Mouse (Mus musculus) kidney, embryonic 16.5 days (tissue): ENCODE results near the gene Rlbp1. TPM values are rescaled to one million over a fixed set of nuclear protein-coding genes. Genes with fewer than 3 reads are reported as not detected.

Experiments
- ATAC-seq: fragments of 200-750 bp; cut with Nextera tagmentation; 2 replicates; pipeline ENCODE4 v1.8.0; 2017; ENCODE audit warnings: moderate TSS enrichment; ENCODE audit not compliant: low FRiP score, low TSS enrichment
- H3K27ac ChIP-seq: fragments of 300-500 bp; sonication (generic); 2 replicates; pipeline ENCODE4 v1.5.1; 2014; ENCODE audit warnings: low read length
- H3K27me3 ChIP-seq: fragments of 300-500 bp; sonication (generic); 2 replicates; pipeline ENCODE4 v1.6.1; 2014; ENCODE audit warnings: low read length, control low read depth, mixed read lengths; ENCODE audit not compliant: insufficient read depth
- H3K36me3 ChIP-seq: fragments of 300-500 bp; sonication (generic); 2 replicates; pipeline ENCODE4 v1.6.1; 2014; ENCODE audit warnings: low read length, control low read depth, mixed read lengths; ENCODE audit not compliant: insufficient read depth
- H3K4me1 ChIP-seq: fragments of 300-500 bp; sonication (generic); 2 replicates; pipeline ENCODE4 v1.6.1; 2014; ENCODE audit warnings: low read length, control low read depth, mixed read lengths; ENCODE audit not compliant: insufficient read depth
- H3K4me2 ChIP-seq: fragments of 300-500 bp; sonication (generic); replicated peaks from 2 replicates; pipeline ENCODE4 v1.6.1; 2014; ENCODE audit warnings: low read depth, low read length
- H3K4me3 ChIP-seq: fragments of 300-500 bp; sonication (generic); 2 replicates; pipeline ENCODE4 v1.5.1; 2014; ENCODE audit warnings: mild to moderate bottlenecking, low read length
- H3K9ac ChIP-seq: fragments of 300-500 bp; sonication (generic); replicated peaks from 2 replicates; pipeline ENCODE4 v1.6.1; 2014; ENCODE audit warnings: low read length
- H3K9me3 ChIP-seq: fragments of 300-500 bp; sonication (generic); 2 replicates; pipeline ENCODE4 v1.6.1; 2016; ENCODE audit warnings: low read length, control low read depth
- WGBS: fragments of 180-500 bp; shearing (Covaris S2); extraction: QIAGEN DNeasy Blood & Tissue Kit; methylation state at CpG from one replicate; pipeline ENCODE4 v1.1.7; 2014; 5-methylcytosine and 5-hydroxymethylcytosine counted together
- polyA plus RNA-seq: library from polyadenylated mRNA; unstranded; fragments of >200 nt; fragmentation: Nextera tagmentation; extraction: Ambion mirVana; gene quantifications from 2 replicates; pipeline ENCODE4 v1.2.1, GENCODE M21; 2015

Rlbp1 gene
- polyA plus RNA-seq, 1 experiment from 2014 or later, result 0.51 TPM

DNA sequence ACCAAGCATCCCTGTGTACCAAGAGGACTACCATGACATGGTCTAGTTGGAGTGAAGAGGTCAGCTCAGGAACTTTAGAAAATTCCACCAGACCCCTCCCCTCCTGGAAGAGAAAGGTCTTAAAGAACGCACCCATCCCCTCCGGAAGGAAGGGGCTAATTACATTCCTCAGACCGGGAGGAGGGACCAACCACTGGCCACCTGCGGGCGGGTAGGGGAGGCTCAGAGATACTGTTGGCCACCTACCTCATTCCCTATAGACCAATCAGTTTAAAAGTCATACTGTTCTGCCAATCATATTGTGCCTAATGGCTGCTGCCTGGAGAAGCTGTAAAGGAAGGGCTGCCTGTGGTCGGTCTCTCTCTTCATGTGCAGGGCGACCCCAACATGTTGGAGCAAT lies 1.1 kb upstream of the Rlbp1 start:
- ATAC-seq, result no peak
- Histone ChIP-seq H3K9me3 (no peaks in the 10 kb centered on the region), H3K36me3 (no peaks in the 10 kb centered on the region), H3K27ac (no peak overlapping the region), H3K4me3 (no peak overlapping the region), H3K4me2 (no peak overlapping the region), H3K27me3 (no peaks in the 10 kb centered on the region), H3K4me1 (peaks cover 7% of the 10 kb centered on the region), H3K9ac (no peak overlapping the region)
- WGBS, result 38% methylated on average over 7 of the region's 7 CpGs

DNA sequence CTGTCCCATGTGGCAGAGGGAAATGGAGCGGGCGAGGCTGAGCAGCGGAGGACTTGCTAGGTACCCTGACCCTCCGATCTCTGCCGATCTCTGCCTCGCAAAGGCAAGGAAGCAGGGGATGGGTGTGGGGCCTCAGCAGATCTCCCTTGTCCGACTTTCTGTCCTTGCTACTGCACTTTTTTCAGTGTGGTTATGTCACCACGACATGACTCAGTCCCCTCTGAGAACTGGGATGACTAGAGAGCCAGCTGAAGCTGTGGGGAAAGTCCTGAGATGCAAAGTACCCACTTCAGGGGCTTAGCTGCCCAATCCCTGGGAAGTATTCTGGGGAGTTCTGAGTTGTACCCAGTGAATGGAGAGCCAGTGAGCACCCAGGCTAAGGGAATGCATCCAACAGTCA lies 292 bp upstream of the Rlbp1 start:
- 70% methylated on average over 8 of the region's 8 CpGs for WGBS
- no peak overlapping the region for H3K27ac ChIP-seq

DNA sequence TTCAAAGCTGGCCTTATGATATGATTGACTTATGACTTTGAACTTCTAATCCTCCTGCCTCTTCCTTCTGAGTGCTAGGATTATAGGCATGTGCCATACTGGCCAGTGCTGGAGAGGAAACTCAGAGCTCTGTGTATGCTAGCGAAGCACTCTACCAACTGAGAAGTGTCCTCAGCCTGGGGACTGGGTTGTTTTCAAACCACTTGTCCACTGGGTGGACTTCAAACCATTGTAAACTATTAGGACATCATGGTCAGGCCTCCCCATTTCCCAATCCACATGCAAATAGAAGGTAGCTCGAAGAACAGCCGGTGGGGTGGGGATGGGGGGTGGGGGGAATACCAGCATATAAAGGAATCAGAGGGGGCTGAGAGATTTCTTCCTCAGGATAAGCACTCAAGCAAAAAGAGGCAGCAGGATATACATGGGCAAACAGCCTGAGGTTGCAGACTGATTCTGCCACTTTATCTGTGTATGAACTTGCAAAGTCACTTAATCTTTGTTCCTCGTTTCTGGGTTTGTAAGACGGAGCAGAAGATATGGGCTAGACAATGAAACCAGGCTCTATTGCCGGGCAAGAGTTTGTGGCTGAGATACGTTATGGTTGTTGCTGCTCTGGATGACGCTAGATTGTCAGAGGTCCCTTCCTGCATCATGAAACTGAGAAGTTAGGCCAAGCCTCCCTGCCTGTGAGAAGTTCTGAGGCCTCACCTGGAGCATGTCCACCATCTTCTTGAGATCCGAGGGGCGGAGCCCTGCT lies 10.2 kb downstream of the Rlbp1 start:
- 79% methylated on average over 10 of the region's 10 CpGs for WGBS
- no peak overlapping the region for H3K9ac ChIP-seq
- H3K4me2 ChIP-seq, result no peak overlapping the region
- no peak overlapping the region for H3K4me3 ChIP-seq
- H3K36me3 ChIP-seq, result no peaks in the 10 kb centered on the region
- no peaks in the 10 kb centered on the region for H3K27me3 ChIP-seq
- ATAC-seq, result no peak
- peaks cover 6% of the 10 kb centered on the region for H3K4me1 ChIP-seq
- no peak overlapping the region for H3K27ac ChIP-seq
- H3K9me3 ChIP-seq, result no peaks in the 10 kb centered on the region

More for the DNA sequence above, 292 bp upstream of the Rlbp1 start:
- no peaks in the 10 kb centered on the region for H3K27me3 ChIP-seq
- H3K9ac ChIP-seq, result no peak overlapping the region
- no peak overlapping the region for H3K4me3 ChIP-seq
- no peaks in the 10 kb centered on the region for H3K36me3 ChIP-seq
- H3K4me1 ChIP-seq, result no peaks in the 10 kb centered on the region
- ATAC-seq, result no peak
- H3K9me3 ChIP-seq, result no peaks in the 10 kb centered on the region
- H3K4me2 ChIP-seq, result no peak overlapping the region

DNA sequence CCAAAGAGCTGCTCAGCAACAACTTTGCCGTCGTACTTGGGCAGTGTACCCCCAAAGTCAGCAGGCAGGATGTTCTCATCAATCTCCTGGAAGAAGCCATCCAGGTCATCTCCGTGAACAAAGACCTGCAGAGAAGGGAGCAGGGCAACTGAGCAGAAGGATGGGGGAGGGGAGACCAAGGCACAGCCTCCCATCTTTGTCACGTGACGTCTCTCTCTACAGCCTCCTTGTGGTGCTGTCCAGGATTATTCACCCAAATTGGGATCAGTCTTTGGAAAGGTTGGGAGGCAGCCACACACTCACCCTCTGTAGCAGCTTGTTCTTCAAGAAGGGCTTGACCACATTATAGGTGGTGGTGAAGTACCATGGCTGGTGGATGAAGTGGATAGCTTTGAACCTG lies 11.3 kb downstream of the Rlbp1 start:
- Histone ChIP-seq H3K4me2 (no peak overlapping the region), H3K4me1 (peaks cover 6% of the 10 kb centered on the region), H3K9me3 (no peaks in the 10 kb centered on the region), H3K36me3 (no peaks in the 10 kb centered on the region), H3K4me3 (no peak overlapping the region), H3K9ac (no peak overlapping the region), H3K27ac (no peak overlapping the region), H3K27me3 (no peaks in the 10 kb centered on the region)
- 63% methylated on average over 5 of the region's 5 CpGs for WGBS
- ATAC-seq, result no peak

DNA sequence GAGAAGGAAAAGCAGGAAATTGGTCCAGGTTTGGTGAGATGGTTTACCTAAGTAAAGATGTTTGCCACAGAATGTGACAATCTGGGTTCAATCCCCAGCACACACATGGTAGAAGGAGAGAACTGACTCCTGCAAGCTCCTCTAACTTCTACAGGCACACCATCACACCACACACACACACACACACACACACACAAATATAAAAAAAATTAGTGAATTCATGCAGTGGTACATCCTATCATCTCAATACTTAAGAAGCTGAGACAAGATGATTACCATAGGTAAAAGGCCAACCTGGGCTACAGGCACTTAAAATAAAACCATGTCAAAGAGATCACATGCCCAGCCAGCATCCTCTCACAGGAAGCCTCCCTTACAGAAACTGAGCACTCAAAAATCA lies 12.8 kb downstream of the Rlbp1 start:
- Histone ChIP-seq H3K9ac (no peak overlapping the region), H3K4me3 (no peak overlapping the region), H3K4me2 (no peak overlapping the region), H3K4me1 (peaks cover 6% of the 10 kb centered on the region), H3K27me3 (no peaks in the 10 kb centered on the region), H3K27ac (no peak overlapping the region), H3K36me3 (no peaks in the 10 kb centered on the region), H3K9me3 (no peaks in the 10 kb centered on the region)
- no peak for ATAC-seq

DNA sequence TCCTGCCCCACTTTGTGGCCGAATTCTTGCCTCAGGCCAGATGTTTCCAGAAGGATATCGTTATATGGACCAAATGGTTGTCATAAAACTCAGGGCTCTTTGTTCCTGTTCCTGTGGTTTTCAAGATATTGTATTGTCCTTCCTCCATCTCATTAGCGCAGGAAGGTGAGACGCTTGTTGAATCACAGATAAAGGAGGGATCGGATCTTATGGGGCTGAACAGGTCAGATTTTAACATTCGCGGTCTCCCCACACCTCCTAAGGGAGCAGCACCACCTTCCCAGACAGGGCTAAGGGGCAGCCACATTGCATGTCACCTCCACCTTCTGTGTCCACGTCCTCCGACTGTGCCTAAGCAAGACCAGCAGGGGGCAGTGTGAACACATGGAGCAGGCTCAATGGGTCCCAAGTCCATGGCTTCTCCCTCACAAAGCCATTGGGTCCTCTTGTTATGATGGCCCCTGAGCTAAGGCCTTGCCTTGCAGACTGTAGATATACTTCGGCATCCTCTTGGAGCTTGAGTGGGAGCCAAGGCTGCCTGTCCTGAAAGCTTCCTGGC lies 15.4 kb downstream of the Rlbp1 start:
- no peak overlapping the region for H3K4me2 ChIP-seq
- peak; percentile 83 for ATAC-seq
- no peaks in the 10 kb centered on the region for H3K9me3 ChIP-seq
- H3K36me3 ChIP-seq, result no peaks in the 10 kb centered on the region
- H3K4me1 ChIP-seq, result peaks cover 6% of the 10 kb centered on the region
- no peak overlapping the region for H3K27ac ChIP-seq
- no peak overlapping the region for H3K9ac ChIP-seq
- no peak overlapping the region for H3K4me3 ChIP-seq
- no peaks in the 10 kb centered on the region for H3K27me3 ChIP-seq
- 30% methylated on average over 10 of the region's 10 CpGs for WGBS

DNA sequence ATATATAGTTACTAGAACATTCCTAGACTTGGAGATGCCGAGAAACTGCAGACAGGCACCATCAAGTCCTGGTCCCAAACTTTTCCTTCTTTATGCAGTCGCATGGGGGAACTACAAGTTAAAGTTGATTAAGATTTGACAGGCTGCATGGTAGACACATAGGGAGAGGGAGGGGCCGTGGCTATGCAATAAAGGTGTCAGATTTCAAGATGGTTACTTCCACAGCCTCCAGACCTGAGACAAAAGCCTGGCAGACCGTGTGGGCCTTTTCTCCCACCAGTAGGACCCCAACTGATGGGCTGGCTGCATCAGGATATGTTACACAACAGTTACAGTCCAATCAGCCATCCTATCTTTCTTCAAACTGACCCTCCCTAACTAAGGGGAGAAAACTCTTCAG lies 17.4 kb downstream of the Rlbp1 start:
- no peaks in the 10 kb centered on the region for H3K27me3 ChIP-seq
- H3K4me2 ChIP-seq, result no peak overlapping the region
- no peak overlapping the region for H3K4me3 ChIP-seq
- ATAC-seq, result no peak
- 30% methylated on average over 4 of the region's 4 CpGs for WGBS
- no peaks in the 10 kb centered on the region for H3K9me3 ChIP-seq
- H3K36me3 ChIP-seq, result 0 out of 2 replicates have a peak, but pooled peaks cover 2% of the 10 kb centered on the region
- H3K9ac ChIP-seq, result no peak overlapping the region
- H3K27ac ChIP-seq, result no peak overlapping the region
- H3K4me1 ChIP-seq, result no peaks in the 10 kb centered on the region

DNA sequence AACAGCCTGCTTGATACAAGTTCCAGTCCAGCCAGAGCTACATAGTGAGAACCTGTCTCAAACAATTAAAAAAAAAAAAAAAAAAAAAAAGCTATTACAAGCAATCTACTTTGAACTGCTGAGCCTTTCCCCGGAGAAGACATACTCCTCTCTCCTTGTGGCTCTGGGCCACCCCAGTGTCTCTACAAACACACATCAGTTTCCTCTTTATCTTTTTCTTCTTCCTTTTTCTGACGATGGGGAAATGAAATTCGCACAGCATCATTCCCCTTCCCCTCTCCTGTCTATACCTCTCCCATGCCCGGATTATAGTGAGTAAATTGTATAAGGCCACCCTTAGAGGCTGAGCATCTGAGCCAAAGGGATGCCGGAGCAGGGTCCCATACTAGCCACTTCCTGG lies 18.2 kb downstream of the Rlbp1 start:
- ATAC-seq, result no peak
- WGBS, result 82% methylated on average over 5 of the region's 5 CpGs
- H3K4me3 ChIP-seq, result no peak overlapping the region
- H3K36me3 ChIP-seq, result 0 out of 2 replicates have a peak, but pooled peaks cover 2% of the 10 kb centered on the region
- H3K27ac ChIP-seq, result no peak overlapping the region
- no peak overlapping the region for H3K9ac ChIP-seq
- H3K27me3 ChIP-seq, result no peaks in the 10 kb centered on the region
- H3K4me2 ChIP-seq, result no peak overlapping the region
- no peaks in the 10 kb centered on the region for H3K9me3 ChIP-seq
- no peaks in the 10 kb centered on the region for H3K4me1 ChIP-seq

DNA sequence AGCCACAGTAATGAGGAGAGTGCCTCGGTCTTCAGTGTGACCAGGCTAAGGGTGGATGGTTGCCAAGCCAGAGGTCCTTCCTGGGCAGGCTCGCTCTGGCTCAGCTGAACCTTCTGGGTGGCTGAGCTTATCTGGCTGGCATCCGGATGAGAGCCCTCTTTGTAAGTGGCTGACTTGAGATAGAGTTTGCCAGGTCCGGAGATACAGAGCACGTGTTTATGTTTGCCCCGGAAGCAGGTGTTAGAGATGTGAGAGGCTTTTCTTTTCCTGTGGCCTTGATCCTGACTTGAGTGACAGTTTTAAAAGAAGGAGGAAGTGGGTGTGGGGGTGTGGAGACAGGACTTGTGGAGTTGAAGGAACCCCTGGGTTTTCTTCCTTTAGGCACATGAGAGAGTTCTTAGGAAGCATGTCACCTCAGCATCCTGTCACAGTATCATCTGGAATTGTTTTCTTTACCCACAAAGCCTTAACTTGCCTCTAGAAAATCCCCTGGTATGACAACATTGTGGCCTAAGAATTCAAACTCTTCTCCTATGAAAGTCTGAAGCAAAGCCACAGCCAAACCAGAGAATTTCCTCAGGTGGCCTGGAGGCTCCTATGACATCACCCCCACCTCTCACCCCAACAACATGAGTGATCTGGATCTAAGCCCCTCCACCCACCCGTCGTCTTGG lies 23.3 kb downstream of the Rlbp1 start:
- Histone ChIP-seq H3K27ac (no peak overlapping the region), H3K27me3 (no peaks in the 10 kb centered on the region), H3K9ac (no peak overlapping the region), H3K4me3 (no peak overlapping the region), H3K4me1 (0 out of 2 replicates have a peak, but pooled peaks cover 2% of the 10 kb centered on the region), H3K36me3 (peaks cover 19% of the 10 kb centered on the region), H3K4me2 (no peak overlapping the region), H3K9me3 (no peaks in the 10 kb centered on the region)
- peak; percentile 56; the same call in 1 of the 2 replicates for ATAC-seq
- WGBS, result 47% methylated on average over 8 of the region's 8 CpGs

DNA sequence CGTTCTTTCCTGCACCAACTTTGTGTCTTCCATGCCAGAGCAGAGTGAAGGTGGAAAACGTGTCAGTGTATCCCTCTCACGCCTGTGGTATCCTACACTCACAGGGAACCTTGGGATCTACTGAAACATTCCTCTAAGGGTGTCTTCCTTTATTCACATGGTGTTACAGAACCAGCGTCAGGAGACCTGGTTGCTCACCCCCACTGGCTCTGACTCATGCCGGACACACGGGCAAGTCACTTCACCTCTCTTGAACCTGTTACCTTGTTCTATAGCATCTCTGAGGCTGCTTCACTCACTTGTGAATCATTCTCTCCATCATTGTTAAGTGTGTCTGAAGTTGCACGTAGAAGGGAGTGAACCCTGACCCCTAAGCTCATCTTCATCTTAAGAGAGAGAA lies 24.0 kb downstream of the Rlbp1 start:
- Histone ChIP-seq H3K27ac (no peak overlapping the region), H3K4me2 (no peak overlapping the region), H3K4me1 (0 out of 2 replicates have a peak, but pooled peaks cover 2% of the 10 kb centered on the region), H3K27me3 (no peaks in the 10 kb centered on the region), H3K9me3 (no peaks in the 10 kb centered on the region), H3K9ac (no peak overlapping the region), H3K36me3 (peaks cover 24% of the 10 kb centered on the region), H3K4me3 (no peak overlapping the region)
- 85% methylated on average over 7 of the region's 7 CpGs for WGBS
- ATAC-seq, result no peak
